Mouse (Mus musculus) megakaryocyte, embryonic 14.5 days (primary cell): ENCODE data around the gene Gpatch11.

Experiments
- FLI1 ChIP-seq: IDR thresholded peaks from 2 replicates; pipeline ENCODE4 v1.6.1; 2012; ENCODE audit warnings: low read length, inconsistent platforms, mixed read lengths
- GATA1 ChIP-seq: IDR thresholded peaks from 3 replicates; pipeline ENCODE4 v1.6.1; 2012; ENCODE audit warnings: mixed read lengths, low read length, inconsistent platforms, borderline replicate concordance

DNA sequence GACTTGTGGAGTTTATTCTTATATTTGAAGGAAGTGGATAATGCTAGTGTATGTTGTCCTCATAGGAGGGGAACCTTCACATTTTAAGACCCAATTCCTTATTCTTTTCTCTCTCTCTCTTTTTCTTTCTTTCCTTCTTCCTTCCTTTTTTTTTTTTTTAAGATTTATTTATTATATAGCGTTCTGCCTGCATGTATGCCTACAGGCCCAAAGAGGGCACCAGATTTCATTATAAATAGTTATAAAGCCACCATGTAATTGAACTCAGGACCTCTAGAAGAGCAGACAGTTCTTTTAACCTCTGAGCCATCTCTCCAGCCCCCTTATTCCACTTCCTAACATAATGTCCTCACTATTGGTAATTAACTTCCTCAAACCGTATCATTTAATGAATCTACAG, 689 bp downstream of the Gpatch11 start:
- TF ChIP-seq GATA1 = no peak
- no peak for TF ChIP-seq FLI1
